Mouse (Mus musculus) T-cell, adult 2 months (primary cell): ENCODE measurements around the gene Antxr1.

ENCODE experiments used
- DNase-seq: peaks from one replicate; pipeline ENCODE4 v3.0.0; 2022; ENCODE audit warnings: low spot score

Gene Antxr1

GRCm38 (mm10) chr6:87139796-87140553, 195.6 kb downstream of the Antxr1 start:
- no peak for DNase-seq

- DNase-seq = no peak
Measured at GRCm38 (mm10) chr6:87138479-87138878, 197.1 kb downstream of the Antxr1 start.

DNA sequence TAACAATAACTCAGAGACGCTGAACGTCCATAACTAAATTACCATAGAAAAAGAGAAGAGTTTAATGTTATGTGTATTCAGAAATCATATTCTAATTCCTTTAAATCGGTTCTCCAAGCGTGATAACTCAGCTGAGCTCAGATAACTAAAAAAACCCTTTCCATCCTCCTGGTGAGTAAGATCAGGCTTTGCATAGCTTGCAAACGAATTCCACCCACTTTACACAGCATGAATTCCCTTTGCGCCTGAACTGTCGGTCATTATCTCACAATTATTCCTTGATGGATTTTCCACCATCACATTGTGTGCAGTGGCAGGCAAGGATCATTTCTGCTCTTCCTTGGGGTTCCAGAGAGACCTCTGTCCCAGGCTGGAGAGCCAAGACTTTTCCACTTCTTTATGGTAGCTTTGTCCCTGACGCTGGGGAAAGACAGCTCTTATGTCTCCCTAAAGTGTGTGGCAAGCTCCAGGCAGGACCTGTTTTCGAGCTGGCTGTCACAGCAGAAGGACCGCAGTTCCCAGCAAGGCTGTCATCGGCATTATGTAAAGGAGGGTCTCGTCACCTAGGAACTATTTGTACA, 201.6 kb downstream of the Antxr1 start:
- no peak for DNase-seq

DNA sequence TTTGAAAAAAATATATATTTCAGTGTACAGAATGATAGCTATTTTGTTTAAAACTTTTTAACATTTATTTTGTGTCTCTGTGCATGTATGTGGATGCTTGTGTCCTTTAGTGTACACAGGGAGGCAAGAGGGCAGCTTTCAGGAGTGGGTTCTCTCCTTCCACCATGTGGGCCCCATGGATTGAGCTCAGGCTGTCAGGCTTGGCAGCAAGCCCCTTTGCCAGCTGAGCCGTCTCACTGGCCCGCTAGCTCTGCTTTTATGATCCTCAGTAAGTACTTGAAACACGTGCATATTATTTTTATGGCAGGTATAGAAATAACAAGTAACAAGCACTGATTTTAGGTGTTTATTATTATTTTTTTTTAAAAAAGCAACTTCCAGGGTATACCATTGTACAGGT, 202.1 kb downstream of the Antxr1 start:
- DNase-seq = no peak

GRCm38 (mm10) chr6:87131078-87131477, 204.5 kb downstream of the Antxr1 start:
- DNase-seq = no peak

- DNase-seq = no peak
Measured at GRCm38 (mm10) chr6:87130628-87131027, 205.0 kb downstream of the Antxr1 start.

GRCm38 (mm10) chr6:87129861-87130260, 205.8 kb downstream of the Antxr1 start:
- DNase-seq = no peak

DNA sequence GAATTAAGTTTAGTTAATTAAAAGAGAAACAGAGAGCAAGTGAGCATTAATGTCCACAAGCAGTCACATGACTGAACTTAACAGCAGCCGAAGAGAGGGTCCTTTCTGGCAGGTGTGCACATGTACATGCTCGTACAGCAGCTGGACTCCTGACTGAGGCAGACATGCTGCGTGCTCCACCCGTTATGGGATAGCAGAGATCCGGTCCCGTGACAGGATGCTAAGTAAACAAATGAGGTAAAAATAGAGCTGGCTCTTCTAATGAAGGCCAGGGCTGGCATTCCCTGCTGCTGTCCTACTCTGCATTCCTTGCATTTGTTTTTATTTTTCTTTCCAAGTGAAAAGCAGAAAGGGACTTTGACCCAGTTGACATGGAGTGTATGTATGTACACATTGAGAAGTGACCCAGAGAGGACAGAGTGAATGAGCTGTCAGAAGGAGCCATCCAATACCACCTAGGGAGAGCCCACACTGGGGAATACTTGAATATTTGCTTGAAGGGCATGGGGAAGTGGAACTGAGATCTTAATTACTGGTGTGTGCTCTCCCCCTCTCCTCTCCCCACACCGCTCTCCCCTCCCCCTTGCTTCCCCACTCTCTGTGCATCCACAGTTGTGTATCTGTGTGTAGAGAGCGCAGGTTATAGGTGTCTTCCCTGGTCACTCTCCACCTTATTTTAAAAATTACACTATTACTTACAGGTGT, 208.4 kb downstream of the Antxr1 start:
- DNase-seq = no peak

DNA sequence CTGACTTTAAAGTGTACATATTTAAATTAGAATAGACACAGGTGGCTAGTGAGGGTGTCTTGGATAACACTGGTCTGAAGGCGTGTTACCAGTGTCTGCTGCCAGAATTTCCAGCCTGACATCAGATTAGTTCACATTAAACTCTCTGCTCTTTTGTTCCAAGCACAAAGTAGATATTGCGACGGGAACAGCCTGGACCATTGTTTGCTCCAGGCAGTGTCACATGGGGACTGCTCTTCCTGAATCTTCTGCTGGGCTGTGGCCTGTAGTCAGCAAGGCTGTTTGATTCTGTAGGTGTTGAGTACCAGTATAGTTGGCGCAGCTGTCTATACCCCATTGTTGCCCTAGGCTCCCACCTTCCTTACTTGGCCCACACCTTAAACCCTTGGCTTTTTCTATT, 211.6 kb downstream of the Antxr1 start:
- DNase-seq = no peak

- DNase-seq = no peak
Measured at GRCm38 (mm10) chr6:87123406-87123805, 212.2 kb downstream of the Antxr1 start.

GRCm38 (mm10) chr6:87121961-87122360, 213.7 kb downstream of the Antxr1 start:
- no peak for DNase-seq

DNA sequence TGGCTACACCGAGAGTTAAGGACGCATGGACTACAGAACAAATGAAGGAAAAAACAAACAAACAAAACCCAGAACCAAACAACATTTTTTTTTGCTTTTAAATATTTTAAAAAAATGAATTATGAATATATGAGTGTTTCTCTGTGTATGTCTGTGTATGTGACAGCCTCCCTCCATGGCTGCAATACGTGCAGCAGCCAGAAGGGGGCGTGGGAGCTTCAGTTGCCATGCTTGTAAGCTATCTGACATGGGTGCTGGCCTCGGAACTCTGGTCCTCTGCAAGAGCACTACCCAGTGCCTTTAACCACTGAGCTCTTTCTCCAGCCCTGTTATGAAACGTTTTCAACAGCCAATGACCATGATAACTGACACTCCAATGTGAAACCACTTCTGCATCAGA, 215.0 kb downstream of the Antxr1 start:
- DNase-seq = no peak

GRCm38 (mm10) chr6:87119975-87120374, 215.6 kb downstream of the Antxr1 start:
- no peak for DNase-seq

DNA sequence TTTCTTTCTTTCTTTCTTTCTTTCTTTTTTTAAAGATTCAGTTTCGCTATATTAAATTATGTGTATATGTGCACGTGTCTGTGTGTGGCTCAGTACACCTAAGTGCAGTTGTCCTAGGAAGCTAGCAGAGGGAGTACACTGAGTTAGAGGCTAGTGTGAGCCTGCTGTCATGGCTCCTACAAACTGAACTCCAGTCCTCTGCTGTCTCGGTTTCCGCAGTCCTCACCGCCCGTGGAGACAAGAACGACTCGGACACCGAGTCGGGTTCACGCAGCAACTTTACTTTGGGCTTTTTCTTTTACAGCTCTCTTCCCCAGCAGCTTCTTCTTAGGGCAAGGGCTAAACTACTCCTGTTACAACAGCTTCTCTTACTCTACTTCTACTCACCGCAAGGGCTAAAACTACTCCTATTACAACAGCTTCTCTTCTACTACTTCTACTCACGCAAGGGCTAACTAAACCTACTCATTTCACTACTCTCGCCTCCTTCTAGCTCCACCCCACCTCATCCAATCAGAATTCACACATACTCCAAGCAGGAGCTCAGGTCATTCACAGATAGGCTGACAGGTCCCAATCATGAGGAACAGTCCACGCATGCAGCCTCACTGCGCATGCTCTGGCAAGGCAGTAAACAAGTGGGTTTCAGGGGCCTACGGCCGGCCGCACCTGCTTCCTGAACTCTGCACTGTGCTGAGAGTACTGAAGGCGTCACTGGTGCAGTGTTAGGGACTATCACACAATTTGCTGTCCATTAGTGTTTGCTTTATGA, 216.4 kb downstream of the Antxr1 start:
- DNase-seq = peak; percentile 83

DNA sequence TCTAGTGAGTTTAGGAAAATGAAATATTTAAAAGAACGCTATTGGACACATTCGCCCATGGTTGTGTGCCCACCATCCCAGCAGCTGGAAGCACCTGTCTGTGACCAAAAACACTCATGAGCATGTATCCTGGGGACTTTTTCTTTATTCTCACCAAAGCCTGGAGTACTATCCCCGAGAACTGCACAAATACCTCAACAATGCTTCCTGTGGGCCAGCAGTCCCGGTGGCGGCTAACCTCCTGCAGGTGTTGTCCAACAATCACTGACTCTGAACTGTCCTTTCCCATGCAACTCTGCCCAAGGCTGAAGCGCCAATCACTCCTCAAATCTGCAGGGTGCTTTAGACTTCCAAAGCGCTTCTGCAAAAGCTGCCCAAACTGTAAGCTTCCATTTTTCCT, 219.0 kb downstream of the Antxr1 start:
- DNase-seq = no peak

- no peak for DNase-seq
Measured at GRCm38 (mm10) chr6:87115981-87116380, 219.6 kb downstream of the Antxr1 start.

DNA sequence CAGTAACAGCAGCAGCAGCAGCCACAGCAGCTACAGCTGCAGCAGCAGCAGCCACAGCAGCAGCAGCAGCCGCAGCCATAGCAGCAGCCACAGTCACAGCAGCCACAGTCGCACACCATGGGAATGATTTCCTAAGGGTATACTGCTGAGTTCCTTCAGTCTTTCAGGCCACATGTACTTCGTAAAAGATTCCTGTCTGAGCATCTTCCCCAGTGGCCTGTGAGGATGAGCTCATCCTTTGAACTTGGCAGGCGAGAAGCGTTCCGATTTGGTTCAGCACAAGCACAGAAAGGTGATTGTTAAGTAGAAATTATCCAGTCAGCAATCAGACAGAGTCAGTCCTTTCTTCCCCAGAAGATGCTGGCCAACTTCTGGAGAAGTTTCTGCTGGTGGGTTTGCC, 223.5 kb downstream of the Antxr1 start:
- DNase-seq = no peak

DNA sequence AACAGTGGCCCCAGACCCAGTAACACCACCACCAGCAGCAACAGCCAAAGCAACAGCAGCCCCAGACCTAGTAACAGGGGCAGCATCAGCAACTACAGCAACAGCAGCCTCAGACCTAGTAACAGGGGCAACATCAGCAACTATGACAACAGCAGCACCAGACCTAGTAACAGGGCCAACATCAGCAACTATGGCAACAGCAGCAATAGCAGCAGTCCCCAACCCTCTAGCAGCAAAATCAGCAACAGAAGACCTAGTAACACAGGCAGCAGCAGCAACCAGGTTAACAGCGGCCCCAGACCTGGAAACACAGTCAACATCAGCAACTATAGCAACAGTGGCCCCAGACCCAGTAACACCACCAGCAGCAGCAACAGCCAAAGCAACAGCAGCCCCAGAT, 224.1 kb downstream of the Antxr1 start:
- DNase-seq = no peak

DNA sequence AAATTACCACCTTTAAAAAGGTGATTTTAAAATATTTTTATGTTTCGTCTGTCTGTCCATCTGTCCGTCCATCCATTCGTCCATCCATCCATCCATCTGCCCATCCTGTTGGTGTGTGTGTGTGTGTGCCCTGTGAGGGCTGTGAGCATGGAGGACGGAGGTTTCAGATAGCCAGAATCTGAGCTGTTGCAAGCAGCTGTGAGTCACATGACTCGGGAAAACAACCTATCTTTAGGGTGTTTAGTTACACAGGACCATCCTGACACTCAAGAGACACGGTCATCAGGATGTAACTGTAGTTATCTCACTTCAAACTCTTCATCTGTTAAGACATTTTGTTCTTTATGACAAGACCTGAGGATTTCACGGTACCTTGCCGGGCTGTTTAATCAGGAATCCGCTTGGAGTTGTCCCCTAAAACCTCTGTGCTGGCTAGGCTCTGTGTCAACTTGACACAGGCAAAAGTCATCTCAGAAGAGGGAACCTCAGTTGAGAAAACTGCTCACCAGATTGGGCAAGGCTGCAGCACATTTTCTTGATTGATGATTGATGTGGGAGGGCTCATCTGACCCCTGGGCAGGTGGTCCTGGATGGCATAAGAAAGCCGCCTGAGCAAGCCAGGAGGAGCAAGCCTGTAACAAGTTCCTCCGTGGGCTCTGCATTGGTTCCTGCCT, 231.4 kb downstream of the Antxr1 start, which contains the start of gene D6Ertd527e:
Gene D6Ertd527e, plus strand, starts transcription at position 624 of the 674 bp plus-strand sequence.
- no peak for DNase-seq

- DNase-seq = no peak
Measured at GRCm38 (mm10) chr6:87103314-87103713, 232.3 kb downstream of the Antxr1 start.

DNA sequence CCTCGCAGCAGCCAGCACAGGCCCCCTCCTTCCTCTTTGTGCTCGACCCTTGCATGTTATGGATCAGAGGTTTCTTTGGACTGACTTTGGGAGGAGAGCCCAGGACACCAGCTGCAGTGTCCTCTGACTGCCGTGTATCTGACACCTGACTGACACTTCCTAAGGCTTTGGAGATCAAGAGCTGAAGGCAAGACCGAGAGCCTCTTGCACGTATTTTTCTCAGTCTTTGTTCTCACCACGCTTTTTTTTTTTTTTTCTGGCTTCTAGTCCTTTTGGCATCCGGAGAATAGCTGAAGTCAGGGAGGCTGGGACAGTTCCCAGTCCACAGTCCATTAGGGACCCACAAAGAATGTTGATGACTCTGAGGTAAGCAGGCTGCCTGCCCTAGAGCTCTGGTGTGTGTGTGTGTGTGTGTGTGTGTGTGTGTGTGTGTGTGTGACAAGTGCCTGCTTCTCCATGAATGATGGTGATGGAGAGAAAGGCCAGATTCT, 233.2 kb downstream of the Antxr1 start:
- no peak for DNase-seq

GRCm38 (mm10) chr6:87101955-87102353, 233.7 kb downstream of the Antxr1 start:
- no peak for DNase-seq
